Mouse (Mus musculus) cerebellum, adult 11-12 months (tissue): Measurements from ENCODE around the gene Pln.
A peak's percentile ranks its signal among the peaks of the same experiment; 100 is the strongest.

Source experiments
- DNase-seq: peaks from one replicate; pipeline ENCODE4 v3.0.0; 2022

Gene Pln

DNA sequence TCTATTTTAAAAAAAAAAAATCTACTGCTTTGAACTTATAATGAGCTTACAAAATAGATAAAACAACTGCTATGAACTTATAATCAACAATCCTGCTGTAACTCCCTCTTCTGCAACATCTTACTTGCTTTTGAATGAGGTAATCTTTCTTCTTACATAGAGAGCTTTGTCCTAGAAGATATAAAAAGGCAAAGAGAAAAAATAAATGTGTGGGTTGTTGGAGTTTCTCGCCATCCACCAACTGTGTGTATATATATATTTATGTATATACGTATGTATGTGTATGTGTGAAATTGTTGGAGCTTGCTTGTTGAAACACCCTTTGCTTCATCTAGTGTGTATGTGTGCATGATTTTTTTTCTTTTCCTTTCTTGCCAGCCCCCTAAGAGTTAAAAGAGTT lies 29.8 kb downstream of the Pln start:
- no peak for DNase-seq

GRCm38 (mm10) chr10:53373885-53374578 lies 36.6 kb downstream of the Pln start:
- no peak for DNase-seq

GRCm38 (mm10) chr10:53377096-53377495 lies 39.6 kb downstream of the Pln start:
- no peak for DNase-seq

DNA sequence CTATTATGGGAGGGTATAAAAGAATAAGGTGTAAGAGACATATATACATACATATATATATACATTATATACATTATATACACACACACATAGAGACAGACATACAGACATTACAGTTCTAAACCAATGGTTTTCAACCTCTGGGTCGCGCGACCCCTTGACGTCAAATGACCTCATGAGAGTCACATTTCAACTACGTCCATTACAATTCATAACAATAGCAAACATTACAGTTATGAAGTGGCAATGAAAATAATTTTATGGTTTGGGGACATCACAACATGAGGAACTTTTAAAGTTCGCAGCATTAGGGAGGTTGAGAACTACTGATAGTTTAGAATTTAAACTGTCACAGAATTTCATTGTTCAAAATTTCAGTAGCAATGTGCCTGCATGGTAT lies 40.8 kb downstream of the Pln start:
- DNase-seq: no peak

DNA sequence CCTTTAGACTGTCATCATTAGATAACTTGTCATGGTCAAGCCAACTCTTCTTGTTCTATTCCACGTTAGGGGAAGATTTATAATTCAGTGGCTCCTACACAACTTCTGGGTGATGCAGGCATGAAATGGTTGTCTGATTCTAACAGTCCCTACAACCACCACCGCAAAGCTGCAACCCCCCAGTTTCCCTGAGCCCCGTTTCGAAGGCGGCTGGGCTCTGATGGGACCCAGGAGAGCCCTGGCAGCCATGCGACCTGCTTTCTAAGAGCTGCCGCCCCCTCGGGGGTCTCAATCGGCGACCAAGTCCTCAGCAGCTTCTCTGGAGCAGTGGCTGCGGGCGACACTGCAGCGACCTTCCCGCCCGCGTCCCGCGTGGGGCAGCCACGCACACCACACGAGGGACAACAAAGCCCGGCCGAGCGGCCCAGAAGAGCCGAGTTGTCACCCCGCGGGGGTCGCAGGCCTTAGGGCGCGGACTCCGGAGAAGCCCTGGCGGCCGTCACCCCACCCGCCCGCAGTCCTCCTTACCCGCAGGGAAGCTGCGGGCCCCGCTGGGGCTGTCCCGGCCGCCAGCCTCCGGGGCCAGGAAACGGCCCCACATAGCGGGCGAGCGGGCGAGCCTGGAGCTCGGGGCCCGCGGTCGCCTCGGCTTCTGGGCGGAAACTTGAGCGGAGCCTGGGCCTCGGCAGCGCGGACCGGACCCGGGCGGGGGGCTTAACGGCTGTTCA lies 41.7 kb downstream of the Pln start:
- DNase-seq: peak; percentile 70

DNA sequence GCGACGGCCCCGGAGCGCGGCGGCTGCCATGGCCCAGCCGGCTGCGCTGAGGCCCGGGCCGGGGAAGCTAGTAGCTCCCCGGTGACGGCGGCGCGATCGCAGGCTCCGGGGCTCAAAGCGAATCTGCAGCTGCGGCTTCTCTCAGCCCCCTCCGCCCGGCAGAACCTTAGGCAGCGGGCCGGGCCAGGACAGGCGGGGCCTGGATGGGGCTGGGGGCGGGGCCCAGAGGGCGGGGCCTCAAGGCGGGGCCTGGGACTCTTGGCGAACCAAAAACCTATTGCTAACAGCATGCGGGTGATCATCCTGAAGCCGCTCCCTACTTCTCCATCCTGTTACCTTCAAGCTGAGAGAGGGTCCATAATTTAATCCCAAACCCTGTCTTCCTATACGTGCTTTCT lies 42.2 kb downstream of the Pln start, which contains the start of gene Cep85l:
Gene Cep85l, minus strand, starts transcription at position 239 of the 398 bp plus-strand sequence.
- peak; percentile 90 for DNase-seq

DNA sequence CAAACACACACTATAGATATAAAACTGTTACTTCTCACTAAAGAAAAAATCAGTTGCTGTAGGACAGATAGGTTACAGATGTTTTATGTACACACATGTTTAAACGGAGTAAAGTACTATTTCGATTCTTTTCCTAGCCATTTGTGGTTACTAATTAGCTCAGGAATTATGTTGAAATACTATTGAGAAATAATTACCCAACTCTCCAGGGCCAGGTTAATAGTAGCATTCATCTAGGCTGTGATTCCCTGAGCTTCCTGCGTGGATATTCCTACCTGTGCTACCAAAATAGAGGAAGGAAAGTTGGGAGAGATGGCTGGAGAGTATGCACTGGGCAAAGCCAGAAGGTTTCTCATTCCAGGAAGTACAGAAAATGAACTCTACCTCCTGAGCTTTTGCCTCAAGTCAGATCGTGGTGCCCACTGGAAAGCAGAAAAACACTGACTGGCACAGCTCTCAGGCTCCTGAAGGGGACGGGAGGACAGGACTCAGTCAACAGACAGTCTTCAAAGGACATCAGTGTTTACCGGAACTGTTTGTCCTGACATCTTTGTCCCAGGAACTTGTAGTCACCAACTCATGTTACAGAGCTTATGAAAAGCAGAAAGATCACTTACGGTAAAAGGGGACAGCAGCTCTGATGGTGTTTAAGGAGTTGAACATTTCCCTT lies 45.4 kb downstream of the Pln start:
- no peak for DNase-seq

- no peak for DNase-seq
Measured at GRCm38 (mm10) chr10:53384896-53385295, 47.4 kb downstream of the Pln start.

- no peak for DNase-seq
Measured at GRCm38 (mm10) chr10:53385438-53385837, 48.0 kb downstream of the Pln start.

- DNase-seq: no peak
Measured at GRCm38 (mm10) chr10:53388227-53388920, 50.9 kb downstream of the Pln start.

DNA sequence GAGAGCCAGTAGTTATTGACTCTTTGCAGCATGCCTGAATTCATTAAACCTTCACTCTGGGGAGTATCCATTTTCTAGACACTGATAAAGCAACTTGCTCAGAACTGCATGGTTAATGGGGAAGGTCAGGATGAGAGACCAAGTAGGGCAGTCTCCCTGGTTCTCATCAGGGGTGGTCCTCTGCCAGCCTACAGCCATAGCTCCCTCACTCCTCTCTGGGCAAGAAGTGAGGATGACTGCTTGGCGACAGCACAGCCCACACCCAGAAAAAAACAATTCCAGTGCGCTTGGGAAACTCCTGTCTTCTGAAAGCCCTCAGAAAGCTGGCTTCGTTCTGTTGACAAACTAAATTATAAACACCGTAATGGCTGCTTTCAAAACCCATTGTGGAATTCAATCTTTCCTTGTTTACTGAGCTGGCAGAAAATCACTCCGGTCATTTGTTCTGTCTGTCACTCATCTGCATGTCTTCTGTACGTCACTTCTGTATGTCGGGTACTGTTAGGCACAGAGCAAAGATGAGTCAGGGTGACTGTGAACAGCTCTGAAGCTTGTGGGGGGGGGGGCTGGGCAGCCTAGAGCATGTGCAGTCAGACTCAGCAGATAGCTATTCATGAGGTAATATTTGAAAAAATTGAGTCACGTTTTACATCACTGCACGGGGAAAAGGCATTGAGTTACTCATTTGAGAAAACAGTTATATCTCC lies 57.6 kb downstream of the Pln start:
- no peak for DNase-seq
